Mouse (Mus musculus) heart, postnatal 10 days (tissue): ENCODE measurements around the gene Adam23. TPM values are rescaled to one million over a fixed set of nuclear protein-coding genes. Genes with fewer than 3 reads are reported as not detected.

Source experiments
- DNase-seq, 2 experiments: peaks; one replicate each; pipeline ENCODE4 v3.0.0; 2021
- intact Hi-C: fragments of 180-260 bp; cut with DNase I; formaldehyde crosslinking; loops from one replicate; pipeline ENCODE4 v1.15.1; 2025
- total RNA-seq, 2 experiments: library from RNA; stranded (reverse); gene quantifications; 2 replicates each; pipeline ENCODE4 v1.2.3; 2021

The Adam23 gene
- total RNA-seq: 1 to 10 TPM; 2.2 to 4.2 TPM

DNA sequence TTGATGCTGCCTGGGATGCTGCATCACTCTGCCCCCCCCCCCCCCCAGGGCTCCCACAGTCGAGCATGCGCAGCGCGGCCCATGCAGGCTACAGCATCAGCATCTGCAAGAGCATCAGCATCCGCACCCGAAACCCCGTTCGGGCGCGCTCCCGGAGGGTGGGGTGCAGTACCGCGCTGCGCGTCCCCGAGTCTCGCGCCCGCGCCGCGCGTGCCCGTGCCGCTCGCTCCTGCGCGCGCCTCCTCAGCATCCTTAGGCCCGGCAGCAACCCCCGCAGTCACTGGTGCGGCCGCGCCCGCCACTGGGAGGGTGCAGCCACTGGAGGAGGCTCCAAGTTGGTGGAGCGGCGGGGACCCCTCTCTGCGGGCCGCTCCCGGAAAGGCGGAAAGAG, at the start of gene Adam23:
Gene Adam23, plus strand, starts transcription at position 236 of the 391 bp plus-strand sequence.
- peak; percentile 16 to 28 for DNase-seq

DNA sequence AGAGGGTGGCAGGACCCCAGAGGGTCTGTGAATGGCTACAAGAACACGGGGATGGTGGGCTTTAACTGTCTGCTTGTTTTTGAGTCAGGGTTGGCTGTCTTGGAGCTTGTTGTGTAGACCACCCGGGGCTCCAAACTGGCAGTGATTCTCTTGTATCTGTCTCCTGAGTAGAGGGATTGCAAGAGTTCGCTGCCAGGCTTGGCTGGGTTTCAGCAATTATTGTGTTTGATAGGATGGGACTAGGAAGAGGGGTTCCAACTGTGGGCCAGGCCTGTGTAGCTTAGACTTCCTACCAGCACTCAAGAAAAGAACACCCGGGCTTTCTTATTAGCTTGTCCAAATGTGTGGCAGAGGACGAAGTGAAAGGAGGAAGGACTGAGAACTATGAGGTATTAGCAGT, 44.6 kb upstream of the Adam23 start:
- no peak for DNase-seq
- intact Hi-C loops: no loop called here

More for the DNA sequence above, at the start of gene Adam23:
- intact Hi-C loops: no loop called here

DNA sequence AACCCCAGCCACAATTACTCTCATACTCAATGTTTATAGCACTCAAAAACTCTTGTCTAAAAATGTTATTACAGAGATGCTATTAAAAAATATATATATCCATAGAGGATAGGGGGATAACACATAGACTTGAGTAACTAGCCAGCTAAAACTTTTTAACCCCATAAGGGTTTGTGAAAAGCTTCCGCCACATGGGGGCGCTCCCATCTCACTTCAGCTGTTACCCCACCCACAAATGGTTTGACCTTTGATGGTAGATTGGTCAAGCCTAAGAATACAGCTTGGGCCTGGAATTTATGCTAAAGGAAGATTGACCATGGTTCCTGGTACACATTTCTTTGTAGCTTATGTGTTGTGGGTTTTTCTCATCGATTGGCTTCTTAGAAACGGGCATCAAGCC, 42.1 kb upstream of the Adam23 start:
- intact Hi-C loops: no loop called here
- DNase-seq: peak in 1 of 2 experiments; percentile 19

- DNase-seq: no peak
Measured at GRCm38 (mm10) chr1:63408344-63408743, 37.3 kb upstream of the Adam23 start.

GRCm38 (mm10) chr1:63418491-63418890, 27.2 kb upstream of the Adam23 start:
- no peak for DNase-seq
- intact Hi-C loops: no loop called here

More at GRCm38 (mm10) chr1:63408344-63408743, 37.3 kb upstream of the Adam23 start:
- intact Hi-C loops: no loop called here

GRCm38 (mm10) chr1:63430668-63431067, 15.0 kb upstream of the Adam23 start:
- intact Hi-C loops: no loop called here
- DNase-seq: peak; percentile 30

DNA sequence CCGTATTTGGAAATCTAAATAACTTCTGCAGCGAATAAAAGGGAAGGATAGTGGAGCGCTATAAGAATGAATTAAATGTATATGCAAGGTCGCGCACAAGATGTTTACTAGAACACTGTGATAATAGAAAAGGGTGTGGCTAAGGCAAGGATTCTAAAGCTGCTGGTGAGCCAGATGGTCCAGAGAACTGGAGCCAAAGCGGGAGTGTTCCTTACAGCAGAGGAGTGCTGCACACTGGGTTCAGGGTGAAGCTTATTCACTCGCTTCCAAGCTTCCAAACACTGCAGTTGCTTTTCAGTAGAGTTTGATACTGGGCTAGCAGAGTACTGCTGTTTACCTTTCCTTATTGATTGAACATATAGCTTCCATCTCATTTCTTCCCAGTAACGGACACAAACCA, 14.5 kb upstream of the Adam23 start:
- no peak for DNase-seq
- intact Hi-C loops: no loop called here

DNA sequence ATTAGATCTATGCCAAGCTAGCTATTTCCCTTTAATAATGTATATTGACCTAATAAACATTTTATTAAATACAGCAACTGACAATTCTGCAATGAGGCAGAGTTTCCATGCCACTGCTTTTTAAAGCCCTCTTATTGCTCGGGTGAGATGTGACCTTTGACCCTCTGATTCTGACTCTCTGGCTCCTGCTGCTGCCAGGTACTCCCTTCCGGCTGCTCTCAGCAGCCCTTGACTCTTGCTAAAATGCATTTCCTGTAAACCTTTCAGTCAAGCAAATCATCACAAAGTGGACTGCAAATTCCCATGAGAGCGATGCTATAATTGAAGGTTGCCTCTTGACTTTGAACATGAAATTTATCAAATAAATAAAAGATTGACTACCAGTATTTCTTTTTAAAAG, 13.8 kb upstream of the Adam23 start:
- intact Hi-C loops: no loop called here
- no peak for DNase-seq

- intact Hi-C loops: no loop called here
- no peak for DNase-seq
Measured at GRCm38 (mm10) chr1:63434052-63434451, 11.6 kb upstream of the Adam23 start.

- DNase-seq: no peak
- intact Hi-C loops: no loop called here
Measured at GRCm38 (mm10) chr1:63437529-63437928, 8.2 kb upstream of the Adam23 start.

DNA sequence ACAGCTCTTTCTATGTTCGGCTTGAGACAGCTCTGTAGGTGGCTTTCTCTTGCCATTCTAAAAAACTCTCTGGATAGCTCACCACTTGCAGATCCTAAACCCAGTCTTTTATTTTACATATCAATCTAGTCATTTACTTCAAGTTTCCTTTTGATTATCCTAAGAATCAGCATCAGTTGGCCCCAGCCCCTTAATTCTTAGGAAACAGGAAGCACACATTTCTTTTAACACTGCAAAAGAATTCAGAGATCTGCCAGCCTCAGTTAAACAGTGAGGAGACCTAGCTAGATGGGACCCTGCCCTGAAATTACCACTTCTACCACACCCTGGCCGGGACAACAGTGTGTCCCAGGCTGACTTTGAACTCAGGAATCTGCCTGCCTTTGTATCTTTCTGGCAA, 3.5 kb upstream of the Adam23 start:
- no peak for DNase-seq
- intact Hi-C loops: no loop called here

DNA sequence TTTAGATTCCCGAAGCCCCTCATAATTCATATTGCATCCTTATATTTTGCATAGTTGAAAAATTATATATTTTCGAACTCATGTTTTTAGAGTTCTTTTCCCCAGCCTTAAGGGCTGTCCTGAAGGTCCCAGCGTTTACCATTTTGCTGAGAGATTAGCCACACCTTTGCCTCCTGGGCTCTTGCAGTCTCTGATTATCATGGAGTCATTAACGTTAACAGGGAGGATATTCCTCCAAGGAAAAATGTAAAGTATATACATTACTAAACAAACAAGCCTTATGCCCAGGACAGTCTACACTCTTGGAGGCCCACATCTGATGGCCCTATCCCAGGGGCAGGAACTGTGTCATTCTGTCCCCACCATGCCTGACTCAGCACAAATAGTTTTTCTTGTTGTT, 3.1 kb upstream of the Adam23 start:
- intact Hi-C loops: no loop called here
- DNase-seq: no peak

- DNase-seq: no peak
- intact Hi-C loops: no loop called here
Measured at GRCm38 (mm10) chr1:63445149-63445609, 512 bp upstream of the Adam23 start.

DNA sequence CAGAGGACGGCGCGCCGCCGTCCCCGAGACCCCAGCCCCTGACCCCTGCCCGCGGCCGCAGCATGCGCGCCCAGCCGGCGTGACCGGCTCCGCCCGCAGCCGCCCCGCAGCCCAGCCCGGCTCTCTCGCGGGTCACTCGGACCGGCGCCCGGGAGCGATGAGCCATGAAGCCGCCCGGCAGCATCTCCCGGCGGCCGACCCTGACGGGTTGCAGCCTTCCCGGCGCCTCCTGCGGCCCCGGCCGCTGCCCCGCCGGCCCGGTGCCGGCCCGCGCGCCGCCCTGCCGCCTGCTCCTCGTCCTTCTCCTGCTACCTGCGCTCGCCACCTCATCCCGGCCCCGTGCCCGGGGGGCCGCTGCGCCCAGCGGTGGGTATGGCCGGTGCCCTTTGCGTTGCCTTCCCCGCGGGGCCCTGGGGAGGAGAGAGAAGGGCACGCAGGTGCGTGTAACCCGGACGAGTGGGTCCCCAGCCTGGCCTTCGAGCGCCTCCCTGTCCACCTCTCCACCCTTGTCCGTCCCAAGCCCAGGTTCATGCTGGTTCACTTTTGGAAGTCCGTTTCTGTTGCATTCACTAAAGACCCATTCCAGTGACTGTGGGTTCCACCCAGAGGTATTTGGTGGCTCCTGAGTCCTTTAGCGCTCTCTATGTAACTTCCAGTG, 485 bp downstream of the Adam23 start:
- intact Hi-C loops: no loop called here
- peak in 1 of 2 experiments; percentile 7 for DNase-seq

GRCm38 (mm10) chr1:63446721-63447120, 1.0 kb downstream of the Adam23 start:
- intact Hi-C loops: no loop called here
- DNase-seq: no peak

DNA sequence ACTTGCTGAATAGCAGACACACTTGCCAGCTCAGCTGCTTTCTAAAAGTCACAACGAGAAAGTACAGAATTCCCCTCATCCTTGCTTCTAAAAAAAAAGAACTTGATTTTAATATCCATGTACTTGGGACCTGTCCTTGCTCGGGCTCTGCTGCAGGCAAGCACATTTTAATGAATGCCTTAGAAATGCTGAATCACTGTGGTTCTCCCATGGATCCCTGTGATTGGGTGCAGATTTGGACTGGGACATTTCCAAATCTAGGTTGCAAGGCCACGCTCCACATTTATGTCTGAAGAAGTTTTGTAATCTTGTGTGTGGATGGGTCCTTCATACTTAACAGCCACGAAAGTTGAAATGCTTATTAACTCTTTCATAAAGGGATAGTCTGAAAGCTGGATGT, 4.4 kb downstream of the Adam23 start:
- no peak for DNase-seq
- intact Hi-C loops: no loop called here

DNA sequence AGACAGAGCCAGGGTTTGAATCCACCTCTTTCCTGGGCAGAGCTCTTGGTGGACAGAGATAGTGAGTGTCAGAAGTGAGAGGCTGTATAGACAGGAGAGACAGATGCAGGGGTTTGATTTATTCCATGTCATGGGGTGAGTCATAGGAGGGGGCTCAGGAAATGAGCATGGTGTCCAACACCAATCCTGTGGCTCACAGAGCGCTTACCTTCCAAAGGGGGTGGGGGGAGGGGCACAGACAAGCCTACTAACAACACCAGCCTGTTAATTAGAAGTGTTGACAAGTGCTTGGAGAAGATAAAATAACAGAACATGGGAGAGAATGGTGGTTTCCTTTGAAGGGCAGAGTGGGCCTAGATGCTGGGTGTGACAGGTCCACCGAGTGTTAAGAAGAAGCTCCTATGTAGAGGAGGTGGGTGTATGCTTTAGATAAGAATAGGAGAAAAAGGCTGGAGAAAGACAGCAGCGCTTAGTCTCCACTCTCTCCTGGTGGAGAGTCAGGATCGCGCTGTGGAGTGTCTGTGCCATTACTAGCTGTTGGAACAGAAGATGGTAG, 7.7 kb downstream of the Adam23 start:
- no peak for DNase-seq
- intact Hi-C loops: no loop called here

GRCm38 (mm10) chr1:63457801-63458519, 12.3 kb downstream of the Adam23 start:
- no peak for DNase-seq
- intact Hi-C loops: no loop called here

- intact Hi-C loops: no loop called here
- DNase-seq: no peak
Measured at GRCm38 (mm10) chr1:63459151-63459550, 13.5 kb downstream of the Adam23 start.

- intact Hi-C loops: no loop called here
- DNase-seq: no peak
Measured at GRCm38 (mm10) chr1:63459926-63460325, 14.2 kb downstream of the Adam23 start.

DNA sequence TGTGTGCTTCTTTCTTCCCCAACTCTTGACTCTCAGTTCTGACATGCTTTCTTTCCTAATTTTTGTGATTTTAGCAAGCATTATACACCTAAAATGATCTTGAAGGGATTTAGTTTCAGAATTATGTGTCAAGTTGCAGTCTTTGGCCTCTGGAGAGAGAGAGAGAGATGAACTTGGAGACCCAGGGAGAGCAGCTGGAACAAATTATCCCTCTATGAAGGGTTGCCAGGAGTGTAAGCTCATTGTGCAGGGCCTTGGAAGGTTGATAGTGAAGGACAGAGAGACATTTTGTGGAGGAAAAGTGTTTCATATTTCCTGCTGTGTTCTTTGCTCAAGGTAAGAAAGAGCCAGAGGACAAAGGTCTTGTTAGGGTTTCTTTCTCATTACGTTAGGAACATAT, 18.8 kb downstream of the Adam23 start:
- no peak for DNase-seq
- intact Hi-C loops: no loop called here

DNA sequence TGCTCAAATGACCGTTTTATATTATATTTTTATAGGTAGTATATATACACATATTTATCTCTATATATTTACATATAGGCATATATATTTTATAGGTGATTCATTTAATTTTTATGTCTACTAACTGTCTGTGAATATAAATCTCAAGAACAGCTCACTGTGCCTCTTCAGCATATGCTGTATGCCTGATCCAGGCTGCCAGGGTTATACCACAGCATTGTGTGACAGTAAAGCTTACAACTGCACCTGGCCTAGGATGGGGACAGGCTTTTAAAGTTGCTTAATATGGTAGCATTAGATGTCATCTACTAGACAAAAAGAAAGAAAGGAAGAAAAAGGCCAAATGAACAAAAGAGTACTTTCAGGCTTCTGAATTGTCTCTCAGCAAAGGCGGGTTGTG, 27.6 kb downstream of the Adam23 start:
- intact Hi-C loops: no loop called here
- no peak for DNase-seq
